Mouse (Mus musculus) small intestine, adult 2 months (tissue): ENCODE results near the gene Bcor.

Experiments
- CTCF ChIP-seq: fragments of 200-500 bp; IDR thresholded peaks from 2 replicates; pipeline ENCODE4 v1.5.1; 2012; ENCODE audit warnings: low read depth, mild to moderate bottlenecking, control low read depth, inconsistent platforms, low read length, moderate library complexity, mixed read lengths; ENCODE audit not compliant: insufficient replicate concordance, insufficient read length; ENCODE audit errors: extremely low read depth
- POLR2A ChIP-seq: fragments of 200-500 bp; IDR thresholded peaks from 2 replicates; pipeline ENCODE4 v1.6.1; 2012; ENCODE audit warnings: low read depth, mild to moderate bottlenecking, control low read depth, inconsistent platforms, low read length, moderate library complexity

DNA sequence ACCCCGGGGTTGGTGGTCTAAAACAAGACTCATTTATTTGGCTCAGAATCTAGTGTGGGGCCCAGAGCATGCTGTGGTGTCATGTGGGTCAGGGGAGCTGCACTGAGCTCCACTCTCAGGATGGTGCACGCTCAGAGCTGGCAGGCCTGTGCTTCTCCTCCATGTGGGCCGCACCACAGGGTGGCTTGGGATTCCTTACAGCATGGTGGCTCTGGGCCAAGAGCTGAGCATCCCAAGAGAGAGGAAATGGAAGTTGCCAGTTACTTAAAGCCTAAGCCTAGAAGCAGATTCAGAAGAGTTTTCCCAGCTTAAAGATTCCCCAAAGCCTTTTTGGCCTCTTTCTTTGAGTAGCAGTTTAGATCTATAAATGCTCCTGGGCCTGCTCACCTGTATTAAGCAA is 151.1 kb downstream of the Bcor start:
- TF ChIP-seq POLR2A: no peak
- no peak for TF ChIP-seq CTCF
